Mouse (Mus musculus) cerebellum, adult 9-10 months (tissue): ENCODE data around the gene Olfr901.
"Not testable (repeated sequence)": the region's sequence is repeated elsewhere in the genome, so short reads cannot be mapped to it uniquely, and the experiment has no call there.

Source experiments
- DNase-seq: peaks from one replicate; pipeline ENCODE4 v3.0.0; 2022

Olfr901 gene

DNA sequence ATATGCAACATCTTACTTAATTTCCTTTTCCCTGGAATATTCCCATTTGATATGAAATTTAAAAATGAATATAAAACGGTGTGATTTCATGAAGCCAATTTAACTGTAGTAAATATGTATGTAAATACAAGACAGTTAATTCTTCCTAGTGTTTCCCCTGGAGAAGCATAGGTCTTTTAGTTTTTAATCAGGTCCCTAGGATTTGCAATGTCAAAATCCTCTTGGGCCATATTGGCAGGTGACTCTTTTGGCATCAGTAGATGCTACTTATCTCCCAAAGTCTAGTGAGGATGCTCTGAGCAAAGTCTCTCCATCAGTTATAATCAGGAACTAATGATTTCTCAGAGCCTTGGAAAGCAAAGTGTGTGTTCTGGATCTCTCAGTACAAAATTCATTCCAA, at the start of gene Olfr901:
TSS of gene Olfr901 (plus strand) at position 301 of the 400 bp plus-strand sequence.
- DNase-seq, result no peak

DNA sequence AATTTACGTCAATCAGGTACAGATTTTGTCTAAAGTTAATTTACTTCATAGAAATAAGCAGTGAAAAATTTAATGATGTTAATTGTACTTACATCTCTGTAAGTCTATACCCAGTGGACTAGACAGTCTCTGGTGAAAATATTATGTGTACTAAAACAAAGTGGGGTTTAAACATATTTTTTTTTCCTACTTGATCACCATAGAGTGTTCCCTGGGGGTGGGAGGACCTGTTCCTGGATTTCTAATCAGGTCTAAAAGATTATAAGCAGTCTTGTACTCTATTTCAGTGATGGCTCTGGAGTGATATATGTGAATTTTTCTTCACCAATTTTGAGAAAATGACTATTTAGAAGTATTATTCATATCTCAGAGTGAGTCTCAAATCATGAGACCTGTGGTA, 27.9 kb upstream of the Olfr901 start, which contains the start of gene Olfr147:
TSS of gene Olfr147 (plus strand) at position 301 of the 400 bp plus-strand sequence.
- no peak for DNase-seq

GRCm38 (mm10) chr9:38407502-38407901, 21.8 kb upstream of the Olfr901 start:
- not testable (repeated sequence) for DNase-seq

DNA sequence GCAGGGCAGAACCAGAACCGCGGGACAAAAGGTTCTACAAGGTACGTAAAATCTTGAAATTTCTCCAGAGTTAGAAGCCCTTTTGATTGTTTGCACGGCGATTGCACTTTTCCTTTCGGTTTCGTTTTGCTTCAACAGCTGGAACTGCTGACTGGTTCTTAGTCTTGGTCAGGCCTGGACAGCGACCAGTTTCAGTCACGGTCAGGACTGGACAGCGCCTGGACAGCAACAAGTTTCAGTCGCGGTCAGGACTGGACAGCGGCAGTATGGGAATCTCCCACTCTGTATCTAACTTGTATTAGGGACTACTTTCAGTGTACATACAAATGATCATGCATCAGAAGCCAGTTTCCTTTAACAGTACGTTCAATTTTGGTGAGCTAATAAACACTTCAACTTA, 15.8 kb upstream of the Olfr901 start:
- not testable (repeated sequence) for DNase-seq

- no peak for DNase-seq
These were observed 5.5 kb upstream of the Olfr901 start for GRCm38 (mm10) chr9:38423801-38424200.

GRCm38 (mm10) chr9:38427026-38427425, 2.2 kb upstream of the Olfr901 start:
- no peak for DNase-seq

DNA sequence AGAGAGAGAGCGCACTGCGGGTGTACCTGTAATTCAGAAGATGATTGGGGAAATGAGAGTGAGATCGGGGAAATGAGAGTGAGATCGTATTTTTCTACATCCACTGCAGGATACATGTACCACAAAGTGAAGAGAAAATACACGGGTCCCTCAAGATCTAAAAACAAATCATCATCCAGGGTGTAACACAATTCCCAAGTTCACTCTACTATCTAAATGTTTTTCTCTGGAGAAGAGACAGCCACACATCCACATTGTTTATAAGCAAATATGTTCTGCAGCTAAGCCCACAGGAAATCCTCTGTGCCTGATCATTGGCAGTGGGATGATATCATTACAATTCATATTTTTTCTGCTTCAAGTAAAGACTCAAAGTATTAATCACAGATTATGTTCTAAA, 18.1 kb downstream of the Olfr901 start, which contains the start of gene Olfr902:
TSS of gene Olfr902 (plus strand) at position 301 of the 400 bp plus-strand sequence.
- DNase-seq, result no peak

DNA sequence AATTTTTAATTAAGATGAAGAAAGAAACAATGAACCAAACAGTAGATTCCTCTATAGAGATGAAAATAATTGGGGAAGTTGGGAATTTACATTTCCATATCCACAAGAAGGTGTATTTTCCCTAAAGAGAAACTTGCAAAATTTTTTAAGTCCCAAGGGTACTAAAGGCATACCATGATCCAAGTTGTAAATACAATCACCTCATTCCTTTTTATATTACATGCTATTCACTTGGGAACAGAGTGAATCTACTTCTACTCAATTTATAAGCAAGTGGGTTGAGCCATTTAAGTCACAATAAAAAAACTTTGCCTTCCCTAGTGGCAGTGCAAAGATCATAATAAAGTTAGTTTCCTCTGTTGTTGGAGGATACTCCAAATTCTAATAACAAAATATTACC, 33.6 kb downstream of the Olfr901 start, which contains the start of gene Olfr904:
TSS of gene Olfr904 (plus strand) at position 301 of the 400 bp plus-strand sequence.
- no peak for DNase-seq

DNA sequence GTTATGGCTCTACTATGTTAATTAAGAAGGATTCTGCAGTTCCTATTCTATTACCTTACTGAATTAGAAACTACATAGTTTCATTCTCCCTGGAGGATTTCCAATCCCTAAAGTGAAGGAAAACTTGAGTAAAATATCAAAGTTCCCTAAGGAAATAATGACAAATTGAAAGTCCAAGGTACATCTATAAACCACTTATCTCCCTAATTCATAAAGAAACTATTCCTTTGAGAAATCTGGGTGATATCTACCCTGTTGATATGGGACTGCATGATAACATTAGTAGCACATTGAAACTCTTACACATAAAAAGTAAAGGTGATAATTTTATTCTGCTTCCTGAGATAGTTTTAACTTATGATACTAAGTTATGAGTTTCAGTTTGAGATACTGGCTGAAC, 41.6 kb downstream of the Olfr901 start, which contains the start of gene Olfr905:
TSS of gene Olfr905 (plus strand) at position 301 of the 400 bp plus-strand sequence.
- no peak for DNase-seq
